Mouse (Mus musculus) hindbrain, embryonic 16.5 days (tissue): Measurements from ENCODE around the gene Faiml. TPM values are rescaled to one million over a fixed set of nuclear protein-coding genes. Genes with fewer than 3 reads are reported as not detected.

Source experiments
- ATAC-seq: fragments of 200-750 bp; cut with Nextera tagmentation; 2 replicates; pipeline ENCODE4 v1.8.0; 2017; ENCODE audit warnings: moderate TSS enrichment, moderate library complexity
- H3K27ac ChIP-seq: fragments of 300-500 bp; sonication (generic); 2 replicates; pipeline ENCODE4 v1.5.1; 2014; ENCODE audit warnings: low read depth, mild to moderate bottlenecking, control low read depth, low read length, moderate library complexity
- H3K27me3 ChIP-seq: fragments of 300-500 bp; sonication (generic); replicated peaks from 2 replicates; pipeline ENCODE4 v1.6.1; 2014; ENCODE audit warnings: low read length; ENCODE audit not compliant: control insufficient read depth, insufficient read depth
- H3K36me3 ChIP-seq: fragments of 300-500 bp; sonication (generic); 2 replicates; pipeline ENCODE4 v1.6.1; 2014; ENCODE audit warnings: mild to moderate bottlenecking, low read length, moderate library complexity, mixed read lengths; ENCODE audit not compliant: control insufficient read depth, insufficient read depth
- H3K4me1 ChIP-seq: fragments of 300-500 bp; sonication (generic); 2 replicates; pipeline ENCODE4 v1.6.1; 2014; ENCODE audit warnings: low read depth, low read length; ENCODE audit not compliant: control insufficient read depth, insufficient read depth
- H3K4me2 ChIP-seq: fragments of 300-500 bp; sonication (generic); 2 replicates; pipeline ENCODE4 v1.6.1; 2014; ENCODE audit warnings: mild to moderate bottlenecking, low read length, control low read depth, moderate library complexity
- H3K4me3 ChIP-seq: fragments of 300-500 bp; sonication (generic); 2 replicates; pipeline ENCODE4 v1.5.1; 2014; ENCODE audit warnings: mild to moderate bottlenecking, low read length, control low read depth, moderate library complexity
- H3K9ac ChIP-seq: fragments of 300-500 bp; sonication (generic); 2 replicates; pipeline ENCODE4 v1.6.1; 2014; ENCODE audit warnings: low read depth, mild to moderate bottlenecking, control low read depth, low read length, moderate library complexity
- H3K9me3 ChIP-seq: fragments of 300-500 bp; sonication (generic); 2 replicates; pipeline ENCODE4 v1.6.1; 2014; ENCODE audit warnings: mild to moderate bottlenecking, low read length, moderate library complexity; ENCODE audit not compliant: control insufficient read depth
- WGBS: fragments of 180-500 bp; shearing (Covaris S2); extraction: QIAGEN DNeasy Blood & Tissue Kit; methylation state at CpG from one replicate; pipeline ENCODE4 v1.1.7; 2014; 5-methylcytosine and 5-hydroxymethylcytosine counted together
- polyA plus RNA-seq: library from polyadenylated mRNA; unstranded; fragments of >200 nt; fragmentation: Nextera tagmentation; extraction: Ambion mirVana; gene quantifications from 2 replicates; pipeline ENCODE4 v1.2.1, GENCODE M21; 2015

Faiml gene
- polyA plus RNA-seq, 1 experiment from 2014 or later, result not detected

DNA sequence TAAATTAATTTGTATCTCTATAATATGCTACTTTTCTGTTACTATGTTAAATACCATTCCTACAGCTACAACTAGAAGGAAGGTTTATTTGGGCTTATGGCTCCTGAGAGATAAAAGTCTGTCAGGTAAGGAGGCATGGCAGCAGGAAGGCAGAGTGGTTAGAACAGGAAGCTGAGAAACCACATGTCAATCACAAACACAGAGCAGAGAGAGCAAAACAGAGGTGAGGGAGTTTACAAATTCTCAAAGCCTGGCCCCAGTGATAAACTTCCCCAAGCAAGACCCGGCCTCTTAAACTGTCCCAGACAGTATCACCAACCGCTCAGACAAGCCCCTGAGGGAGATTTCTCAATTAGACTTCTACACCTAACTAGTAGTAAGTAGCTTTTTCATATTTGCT is 20.9 kb downstream of the Faiml start:
- H3K36me3 ChIP-seq, result no peaks in the 10 kb centered on the region
- H3K27me3 ChIP-seq, result no peaks in the 10 kb centered on the region
- 66% methylated on average over 2 of the region's 2 CpGs for WGBS
- H3K9ac ChIP-seq, result no peak overlapping the region
- H3K4me1 ChIP-seq, result no peaks in the 10 kb centered on the region
- no peak overlapping the region for H3K4me3 ChIP-seq
- no peak overlapping the region for H3K27ac ChIP-seq
- H3K9me3 ChIP-seq, result no peaks in the 10 kb centered on the region
- no peak for ATAC-seq
- no peak overlapping the region for H3K4me2 ChIP-seq

GRCm38 (mm10) chr9:99212643-99213042 is 24.4 kb downstream of the Faiml start:
- no peak for ATAC-seq

DNA sequence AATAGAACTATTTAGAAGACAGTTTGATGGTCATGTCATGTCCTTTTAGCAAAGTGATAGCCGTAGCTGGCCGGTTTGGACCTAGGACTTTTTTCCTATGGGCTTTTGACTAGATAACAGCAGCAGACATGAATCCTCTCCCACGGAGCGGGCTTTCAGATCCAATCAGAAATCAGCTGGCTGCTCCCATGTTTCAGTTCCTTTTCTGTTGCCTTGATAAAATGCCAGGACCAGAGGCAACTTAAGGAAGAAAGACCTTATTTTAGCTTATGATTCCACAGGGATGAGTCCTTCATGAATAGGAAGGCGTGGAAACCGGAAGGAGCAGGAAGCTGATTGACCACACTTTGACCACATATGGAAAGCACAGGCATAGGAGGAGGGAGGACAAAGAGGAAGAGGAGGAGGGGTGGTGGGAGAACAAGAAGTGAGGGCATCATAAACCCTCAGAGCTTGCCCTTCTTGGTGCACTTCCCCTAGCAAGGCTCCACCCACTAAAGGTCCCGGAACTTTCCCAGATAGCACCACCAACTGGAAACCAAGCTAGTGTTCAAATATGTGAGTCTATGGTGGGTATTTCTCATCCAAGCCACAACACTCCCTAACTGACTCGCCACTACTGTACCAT is 53.9 kb downstream of the Faiml start:
- Histone ChIP-seq H3K4me1 (no peaks in the 10 kb centered on the region), H3K36me3 (no peaks in the 10 kb centered on the region), H3K4me3 (no peak overlapping the region), H3K27ac (no peak overlapping the region), H3K9ac (no peak overlapping the region), H3K27me3 (no peaks in the 10 kb centered on the region), H3K4me2 (no peak overlapping the region), H3K9me3 (no peaks in the 10 kb centered on the region)
- 88% methylated on average over 8 of the region's 8 CpGs for WGBS
- ATAC-seq, result no peak

More at GRCm38 (mm10) chr9:99212643-99213042, 24.4 kb downstream of the Faiml start:
- Histone ChIP-seq H3K4me2 (no peak overlapping the region), H3K27ac (no peak overlapping the region), H3K4me1 (no peaks in the 10 kb centered on the region), H3K9ac (no peak overlapping the region), H3K27me3 (no peaks in the 10 kb centered on the region), H3K36me3 (no peaks in the 10 kb centered on the region), H3K9me3 (no peaks in the 10 kb centered on the region), H3K4me3 (no peak overlapping the region)
- 81% methylated on average over 2 of the region's 2 CpGs for WGBS

- 88% methylated on average over 7 of the region's 7 CpGs for WGBS
- no peak overlapping the region for H3K4me3 ChIP-seq
- no peak overlapping the region for H3K4me2 ChIP-seq
- no peaks in the 10 kb centered on the region for H3K27me3 ChIP-seq
- no peak overlapping the region for H3K9ac ChIP-seq
- no peaks in the 10 kb centered on the region for H3K9me3 ChIP-seq
- no peaks in the 10 kb centered on the region for H3K36me3 ChIP-seq
- H3K4me1 ChIP-seq, result no peaks in the 10 kb centered on the region
- H3K27ac ChIP-seq, result no peak overlapping the region
- no peak for ATAC-seq
Observed at GRCm38 (mm10) chr9:99182121-99182520, 54.9 kb downstream of the Faiml start.

DNA sequence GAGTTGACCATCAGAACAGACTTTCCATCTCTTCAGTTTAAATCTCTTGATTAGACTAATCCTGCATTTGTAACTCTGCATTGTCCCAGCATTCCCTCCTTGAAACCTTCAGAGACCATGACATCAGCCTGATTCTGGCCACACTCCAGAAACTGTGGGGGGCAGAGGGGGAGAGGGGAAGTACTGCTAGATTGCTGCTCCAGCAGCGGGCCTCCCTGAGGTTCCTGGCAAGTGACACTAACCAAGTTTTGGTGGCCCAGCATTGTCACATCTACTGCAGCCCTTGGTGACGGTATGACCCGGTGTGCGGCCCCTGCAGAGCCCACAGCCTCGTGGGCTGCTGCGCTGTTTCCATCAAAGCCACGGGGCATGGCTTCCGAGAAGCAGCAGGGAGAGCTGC is 56.8 kb downstream of the Faiml start:
- no peak overlapping the region for H3K27ac ChIP-seq
- H3K9me3 ChIP-seq, result no peaks in the 10 kb centered on the region
- whole genome bisulfite sequencing, result 53% methylated on average over 8 of the region's 8 CpGs
- no peaks in the 10 kb centered on the region for H3K36me3 ChIP-seq
- H3K4me3 ChIP-seq, result no peak overlapping the region
- no peak overlapping the region for H3K4me2 ChIP-seq
- ATAC-seq, result no peak
- H3K27me3 ChIP-seq, result no peaks in the 10 kb centered on the region
- H3K4me1 ChIP-seq, result no peaks in the 10 kb centered on the region
- no peak overlapping the region for H3K9ac ChIP-seq

Other genes starting within 250 kb of the Faiml start
- 0.10 and 0.16 TPM in 2 replicates for gene Gm1123, start 201.5 kb downstream of the Faiml start, polyA plus RNA-seq
- gene Pik3cb, start 96.6 kb downstream of the Faiml start, polyA plus RNA-seq, result 2.1 and 2.9 TPM in 2 replicates
- gene Cep70, start 6.1 kb upstream of the Faiml start, polyA plus RNA-seq, result 50.7 and 55.3 TPM in 2 replicates
- gene Esyt3, start 121.3 kb upstream of the Faiml start, polyA plus RNA-seq, result 0.76 and 0.93 TPM in 2 replicates
- gene Mras, start 200.1 kb upstream of the Faiml start, polyA plus RNA-seq, result 53.1 and 53.4 TPM in 2 replicates
- 0.73 and 1.0 TPM in 2 replicates for gene Nme9, start 214.2 kb upstream of the Faiml start, polyA plus RNA-seq